Mouse (Mus musculus) kidney, adult 2 months (tissue): ENCODE results near the gene Ext2.

Experiments
- CTCF ChIP-seq: fragments of 200-500 bp; conservative IDR thresholded peaks from 2 replicates; pipeline ENCODE4 v1.5.1; 2011; ENCODE audit warnings: low read depth, mild to moderate bottlenecking, control low read depth, low read length, moderate library complexity, mixed read lengths; ENCODE audit not compliant: insufficient read depth, insufficient read length
- POLR2A ChIP-seq: fragments of 200-500 bp; IDR thresholded peaks from one replicate; pipeline ENCODE4 v1.6.1; 2011; ENCODE audit warnings: low read depth, low read length, control low read depth

DNA sequence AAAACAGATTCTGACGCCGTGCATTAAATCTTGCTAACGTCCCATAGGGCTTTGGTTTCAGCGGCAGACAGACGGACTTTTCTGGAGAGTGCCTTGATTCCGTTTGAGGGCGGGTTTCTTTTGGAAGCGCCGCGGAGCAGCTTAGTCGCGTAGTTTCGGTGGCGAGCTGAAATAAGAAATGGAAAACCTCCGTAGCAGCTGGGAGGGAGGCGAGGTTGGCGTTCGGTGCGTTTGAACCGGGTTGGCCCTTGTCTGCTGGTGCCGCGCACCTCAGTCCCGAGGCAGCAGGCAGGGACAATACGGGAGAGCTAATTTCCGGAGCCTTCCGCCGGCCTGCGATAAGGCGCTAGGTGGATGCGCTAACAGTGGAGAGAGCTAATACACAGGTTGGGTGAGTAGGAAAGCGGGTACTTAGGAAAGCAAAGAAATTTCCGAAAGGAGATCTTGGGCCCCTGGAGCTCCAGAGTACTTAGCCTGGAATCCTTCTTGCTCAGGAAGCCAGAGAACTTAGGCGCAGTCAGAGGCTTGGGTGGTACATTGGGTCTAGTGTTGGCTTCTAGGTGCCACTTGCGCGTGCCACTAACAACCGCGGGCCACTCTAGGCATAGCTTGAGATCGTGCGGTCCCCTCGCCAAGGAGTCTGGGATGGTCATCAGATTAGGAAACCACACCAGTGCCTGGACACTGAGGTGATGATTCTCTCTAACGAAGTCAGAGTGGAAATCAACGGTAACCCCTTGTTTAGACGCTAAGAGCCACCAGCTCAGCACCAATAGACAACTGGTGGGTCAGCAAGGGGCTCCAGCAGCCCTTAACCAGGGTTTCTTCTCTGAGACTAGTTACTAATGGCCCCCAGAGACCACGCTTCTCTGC is 175.1 kb downstream of the Ext2 start:
- TF ChIP-seq CTCF (no peak), POLR2A (no peak)
